Mouse (Mus musculus) lung, postnatal 0 days (tissue): ENCODE results near the gene Yars. TPM values are rescaled to one million over a fixed set of nuclear protein-coding genes. Genes with fewer than 3 reads are reported as not detected.
A peak's percentile ranks its signal among the peaks of the same experiment; 100 is the strongest.

Experiments
- ATAC-seq: fragments of 200-750 bp; cut with Nextera tagmentation; 2 replicates; pipeline ENCODE4 v1.8.0; 2017; ENCODE audit warnings: moderate library complexity
- DNase-seq: peaks from one replicate; pipeline ENCODE4 v3.0.0-alpha.2; 2016; ENCODE audit warnings: low spot score
- H3K27ac ChIP-seq: fragments of 300-500 bp; sonication (generic); 2 replicates; pipeline ENCODE4 v1.5.1; 2014; ENCODE audit warnings: antibody characterized with exemption, mild to moderate bottlenecking, low read length, mixed read lengths
- H3K27me3 ChIP-seq: fragments of 300-500 bp; sonication (generic); replicated peaks from 2 replicates; pipeline ENCODE4 v1.6.1; 2014; ENCODE audit warnings: low read length, mixed read lengths; ENCODE audit not compliant: insufficient read depth
- H3K36me3 ChIP-seq: fragments of 300-500 bp; sonication (generic); 2 replicates; pipeline ENCODE4 v1.6.1; 2014; ENCODE audit warnings: low read length, mixed read lengths; ENCODE audit not compliant: insufficient read depth
- H3K4me1 ChIP-seq: fragments of 300-500 bp; sonication (generic); 2 replicates; pipeline ENCODE4 v1.6.1; 2014; ENCODE audit warnings: antibody characterized with exemption, low read depth, low read length, mixed read lengths; ENCODE audit not compliant: insufficient read depth
- H3K4me2 ChIP-seq: fragments of 300-500 bp; sonication (generic); replicated peaks from 2 replicates; pipeline ENCODE4 v1.6.1; 2014; ENCODE audit warnings: low read depth, mild to moderate bottlenecking, low read length, moderate library complexity, mixed read lengths
- H3K4me3 ChIP-seq: fragments of 300-500 bp; sonication (generic); 2 replicates; pipeline ENCODE4 v1.5.1; 2014; ENCODE audit warnings: low read depth, low read length
- H3K9ac ChIP-seq: fragments of 300-500 bp; sonication (generic); replicated peaks from 2 replicates; pipeline ENCODE4 v1.6.1; 2014; ENCODE audit warnings: low read depth, mild to moderate bottlenecking
- H3K9me3 ChIP-seq: fragments of 300-500 bp; sonication (generic); 2 replicates; pipeline ENCODE4 v1.6.1; 2016; ENCODE audit warnings: low read length, mixed read lengths
- CTCF ChIP-seq: IDR thresholded peaks from 2 replicates; pipeline ENCODE4 v1.5.1; 2016; ENCODE audit warnings: antibody characterized with exemption, mild to moderate bottlenecking
- EP300 ChIP-seq: IDR thresholded peaks from 2 replicates; pipeline ENCODE4 v1.6.1; 2016; ENCODE audit warnings: antibody characterized with exemption, mild to moderate bottlenecking, control low read depth
- WGBS: fragments of 180-500 bp; shearing (Covaris S2); extraction: QIAGEN DNeasy Blood & Tissue Kit; methylation state at CpG from one replicate; pipeline ENCODE4 v1.1.7; 2014; 5-methylcytosine and 5-hydroxymethylcytosine counted together
- polyA plus RNA-seq: library from polyadenylated mRNA; unstranded; fragments of >200 nt; fragmentation: Nextera tagmentation; extraction: Ambion mirVana; gene quantifications from 2 replicates; pipeline ENCODE4 v1.2.1, GENCODE M21; 2015

The Yars gene
- polyA plus RNA-seq, 1 experiment from 2014 or later, result 26.4 TPM

DNA sequence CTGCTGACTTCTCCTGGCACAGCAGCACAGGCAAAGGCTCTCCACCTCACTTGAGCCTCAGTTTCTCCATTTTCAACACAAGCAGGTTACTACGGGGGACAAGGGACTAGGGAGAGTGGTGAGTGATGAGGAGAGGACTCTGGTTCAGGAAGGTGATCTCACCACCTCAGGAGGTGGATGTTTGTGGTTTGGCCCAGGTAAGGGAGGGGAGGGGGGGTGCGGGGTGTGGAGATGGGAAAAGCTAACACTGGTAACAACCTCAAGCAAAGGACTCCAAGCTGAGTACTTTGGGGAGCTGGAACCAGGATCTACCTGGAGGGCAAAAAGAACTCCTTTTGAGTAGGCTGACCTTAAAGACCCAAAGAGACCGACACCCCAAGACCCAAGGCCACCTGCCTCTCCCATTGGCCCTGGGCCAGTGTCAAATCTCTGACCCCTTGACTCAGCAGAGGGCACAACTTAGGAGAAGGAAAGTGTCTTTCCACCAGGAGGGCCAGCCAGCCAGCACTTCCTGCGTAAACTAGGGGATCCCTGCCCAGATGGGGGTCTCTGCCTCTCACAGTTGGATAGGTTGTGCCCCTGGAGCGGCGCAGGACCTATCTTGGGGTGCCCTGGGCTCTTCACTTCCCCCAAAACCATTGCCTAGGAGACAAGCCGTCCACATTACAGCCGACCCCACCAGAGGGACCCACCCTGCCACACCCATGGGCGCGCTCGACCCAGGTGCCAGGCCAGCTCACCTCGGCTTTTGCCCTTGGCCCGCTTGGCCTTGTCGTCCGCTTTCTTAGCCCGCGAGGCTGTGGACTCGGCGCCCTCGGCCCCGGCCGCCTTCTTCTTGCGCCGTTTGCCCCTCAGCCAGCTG, 58.1 kb downstream of the Yars start:
- peak overlapping the region; percentile 92 for H3K27ac ChIP-seq
- no peaks in the 10 kb centered on the region for H3K9me3 ChIP-seq
- no peaks in the 10 kb centered on the region for H3K36me3 ChIP-seq
- H3K9ac ChIP-seq, result peak overlapping the region; percentile 82
- TF ChIP-seq EP300 (no peak), CTCF (no peak)
- WGBS, result 13% methylated on average over 23 of the region's 24 CpGs
- DNase-seq (peak; percentile 81), ATAC-seq (peak; percentile 66)
- peaks cover 7% of the 10 kb centered on the region; the same call in 1 of the 2 replicates for H3K4me1 ChIP-seq
- peak overlapping the region; percentile 67 for H3K4me3 ChIP-seq
- H3K27me3 ChIP-seq, result 0 out of 2 replicates have a peak, but pooled peaks cover 3% of the 10 kb centered on the region
- H3K4me2 ChIP-seq, result peak overlapping the region; percentile 94

DNA sequence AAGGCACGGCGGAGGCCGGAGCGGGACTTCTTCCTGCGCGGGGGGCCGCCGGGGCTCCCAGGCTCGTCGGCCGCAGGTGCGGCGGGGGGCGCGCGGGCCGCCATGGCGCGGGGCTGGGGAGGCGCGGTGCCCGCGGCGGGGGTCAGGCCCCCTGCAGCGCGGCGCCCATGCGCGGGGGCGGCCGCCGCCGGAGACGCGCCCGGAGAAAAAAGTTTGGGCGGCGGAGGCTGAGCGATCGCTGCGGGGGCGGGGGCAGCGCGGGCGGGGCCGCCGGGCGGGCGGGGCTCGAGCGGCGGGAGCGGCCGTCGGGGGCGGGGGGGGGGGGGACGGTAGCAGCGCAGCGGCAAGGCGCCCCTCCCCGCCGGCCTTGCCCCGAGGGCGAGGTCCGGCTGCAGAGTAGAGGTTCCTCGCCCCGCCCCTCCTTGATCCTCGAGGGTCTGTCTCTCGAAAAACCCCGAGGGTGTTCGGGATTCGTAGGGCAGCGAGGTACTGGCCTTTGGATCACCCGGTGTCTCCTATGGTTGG, 58.7 kb downstream of the Yars start:
- H3K9ac ChIP-seq, result peak overlapping the region; percentile 82
- H3K4me2 ChIP-seq, result peak overlapping the region; percentile 94
- DNase-seq (peak; percentile 67), ATAC-seq (peak; percentile 24; the same call in 1 of the 2 replicates)
- H3K27me3 ChIP-seq, result 0 out of 2 replicates have a peak, but pooled peaks cover 3% of the 10 kb centered on the region
- peaks cover 4% of the 10 kb centered on the region; the same call in 1 of the 2 replicates for H3K4me1 ChIP-seq
- H3K9me3 ChIP-seq, result no peaks in the 10 kb centered on the region
- peak overlapping the region; percentile 92 for H3K27ac ChIP-seq
- H3K4me3 ChIP-seq, result peak overlapping the region; percentile 67
- 2% methylated on average over 29 of the region's 74 CpGs for WGBS
- no peaks in the 10 kb centered on the region for H3K36me3 ChIP-seq
- TF ChIP-seq EP300, result no peak
- TF ChIP-seq CTCF, result no peak

DNA sequence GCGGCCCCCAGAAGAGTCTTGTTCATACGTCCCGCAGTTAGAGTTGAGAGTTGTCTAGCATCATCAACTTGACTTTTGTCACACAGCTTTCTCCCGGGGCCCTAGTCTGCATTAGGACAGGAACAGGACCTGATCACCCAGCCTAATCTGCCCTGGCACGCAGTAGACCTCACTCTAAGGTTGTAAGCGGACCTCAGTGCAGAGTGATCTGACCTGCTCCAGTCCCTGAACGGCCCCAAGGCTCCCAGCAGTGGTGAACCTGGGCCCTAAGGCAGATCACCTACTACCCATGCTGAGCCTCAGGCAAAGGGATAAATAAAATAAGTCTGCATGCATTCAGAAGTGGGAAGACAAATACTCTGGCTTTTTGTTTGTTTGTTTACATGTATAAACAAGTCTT, 59.7 kb downstream of the Yars start:
- Histone ChIP-seq H3K27me3 (0 out of 2 replicates have a peak, but pooled peaks cover 3% of the 10 kb centered on the region), H3K4me2 (no peak overlapping the region), H3K9ac (no peak overlapping the region), H3K36me3 (no peaks in the 10 kb centered on the region), H3K4me1 (peaks cover 4% of the 10 kb centered on the region; the same call in 1 of the 2 replicates), H3K4me3 (no peak overlapping the region), H3K9me3 (no peaks in the 10 kb centered on the region), H3K27ac (no peak overlapping the region; the same call in 1 of the 2 replicates)
- DNase-seq (no peak), ATAC-seq (no peak)
- WGBS, result 58% methylated on average over 7 of the region's 7 CpGs
- TF ChIP-seq CTCF (no peak), EP300 (no peak)

DNA sequence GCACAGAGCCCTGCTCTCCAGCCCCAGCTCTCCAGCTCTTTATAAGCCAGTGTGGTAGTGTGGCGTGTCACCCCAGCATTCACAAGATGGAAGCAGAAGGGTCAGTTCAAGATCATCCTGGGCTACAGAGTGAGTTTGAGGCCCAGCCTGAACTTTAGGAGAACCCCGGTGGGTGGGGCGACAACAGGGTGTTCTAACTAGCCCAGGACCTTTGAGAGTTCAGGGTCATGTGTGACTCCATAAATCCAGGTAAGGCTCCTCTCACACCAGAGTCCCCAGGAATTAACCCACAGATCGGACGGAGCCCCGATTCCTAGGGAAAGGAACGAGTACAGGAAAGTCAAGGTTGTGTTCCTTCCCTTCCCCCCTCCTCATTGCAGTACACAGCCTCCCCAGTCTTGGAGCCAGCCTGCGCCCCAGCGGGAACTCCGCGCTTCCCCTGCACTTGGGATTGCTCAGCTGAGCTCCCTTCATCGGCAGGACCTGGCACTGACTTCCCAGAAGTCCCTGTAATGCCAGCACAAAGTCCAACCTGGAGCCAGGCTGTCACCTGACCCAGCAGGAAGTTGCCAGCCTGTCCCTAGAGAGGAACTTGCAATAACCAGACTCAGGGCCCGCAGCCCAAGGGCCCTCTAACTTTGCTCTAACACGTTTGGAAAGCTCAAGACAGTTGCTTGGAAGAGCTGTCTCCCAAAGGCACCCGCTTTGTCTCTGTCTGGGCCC, 61.4 kb downstream of the Yars start:
- H3K4me3 ChIP-seq, result no peak overlapping the region
- H3K9ac ChIP-seq, result 0 out of 2 replicates have a peak overlapping the region, but pooled peaks have one; percentile 12
- ATAC-seq, result peak; percentile 55

DNA sequence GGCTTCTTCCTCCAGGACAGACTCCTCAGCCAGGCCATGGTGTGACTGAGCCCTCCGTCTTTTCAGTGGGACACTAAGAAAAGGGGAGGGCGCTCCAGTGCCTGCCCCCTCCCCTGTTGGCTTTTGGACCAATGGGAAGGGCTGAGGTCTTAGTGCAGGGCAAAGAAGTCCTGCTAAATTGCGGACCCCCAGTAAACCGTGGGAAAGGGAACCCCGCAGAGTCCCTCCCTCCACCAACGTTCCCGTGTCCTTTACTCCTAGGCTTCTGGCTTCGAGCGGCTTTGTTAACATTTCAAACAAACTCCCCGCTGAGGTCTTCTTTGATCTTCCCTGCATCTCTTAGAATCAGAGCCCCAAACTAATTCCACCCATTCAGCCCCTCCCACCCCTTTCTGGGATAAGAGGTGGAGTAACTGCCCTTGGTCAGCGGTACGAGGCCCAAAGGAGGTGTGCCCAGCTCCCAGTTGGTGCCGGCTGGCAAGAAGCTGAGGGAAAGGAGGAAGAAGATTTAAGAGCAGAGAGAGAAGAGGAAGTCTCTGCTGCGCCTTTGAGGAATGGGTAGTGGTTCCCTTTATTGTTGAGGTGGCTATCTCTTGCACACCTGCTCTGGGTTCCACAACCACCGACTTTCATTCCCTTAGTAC, 62.0 kb downstream of the Yars start:
- H3K9me3 ChIP-seq, result no peaks in the 10 kb centered on the region
- H3K27me3 ChIP-seq, result 0 out of 2 replicates have a peak, but pooled peaks cover 3% of the 10 kb centered on the region
- 0 out of 2 replicates have a peak overlapping the region, but pooled peaks have one; percentile 12 for H3K9ac ChIP-seq
- H3K27ac ChIP-seq, result peak overlapping the region; percentile 75
- peaks cover 4% of the 10 kb centered on the region; the same call in 1 of the 2 replicates for H3K4me1 ChIP-seq
- no peaks in the 10 kb centered on the region for H3K36me3 ChIP-seq
- 7% methylated on average over 14 of the region's 15 CpGs for WGBS
- ATAC-seq (peak; percentile 14; the same call in 1 of the 2 replicates), DNase-seq (peak; percentile 49)
- no peak overlapping the region for H3K4me3 ChIP-seq
- H3K4me2 ChIP-seq, result 0 out of 2 replicates have a peak overlapping the region, but pooled peaks have one; percentile 12
- no peak for TF ChIP-seq CTCF
- no peak for TF ChIP-seq EP300

More for the DNA sequence above, 61.4 kb downstream of the Yars start:
- Histone ChIP-seq H3K36me3 (no peaks in the 10 kb centered on the region), H3K4me2 (0 out of 2 replicates have a peak overlapping the region, but pooled peaks have one; percentile 12), H3K9me3 (no peaks in the 10 kb centered on the region), H3K27me3 (0 out of 2 replicates have a peak, but pooled peaks cover 3% of the 10 kb centered on the region), H3K4me1 (peaks cover 4% of the 10 kb centered on the region; the same call in 1 of the 2 replicates), H3K27ac (peak overlapping the region; percentile 75)
- TF ChIP-seq CTCF (no peak), EP300 (no peak)
- DNase-seq, result peak; percentile 78
- WGBS, result 33% methylated on average over 15 of the region's 15 CpGs
